Mouse (Mus musculus) CD4-positive, CD25-positive, alpha-beta regulatory T cell, adult 2 months (primary cell): Measurements from ENCODE around the gene 1700113H08Rik.

ENCODE experiments used
- DNase-seq: peaks from one replicate; pipeline ENCODE4 v3.0.0-alpha.2; 2012; ENCODE audit warnings: low read depth, low spot score

1700113H08Rik gene

GRCm38 (mm10) chr10:87057500-87058250, at the start of gene 1700113H08Rik:
Gene 1700113H08Rik (plus strand): TSS chr10:87058045.
- peak; percentile 1 for DNase-seq

- no peak for DNase-seq
Observed at GRCm38 (mm10) chr10:87008215-87008499, 49.7 kb upstream of the 1700113H08Rik start.

GRCm38 (mm10) chr10:87012087-87012486, 45.8 kb upstream of the 1700113H08Rik start:
- DNase-seq = no peak

- no peak for DNase-seq
Observed at GRCm38 (mm10) chr10:87014391-87014965, 43.4 kb upstream of the 1700113H08Rik start.

- DNase-seq = no peak
Observed at GRCm38 (mm10) chr10:87015403-87015802, 42.4 kb upstream of the 1700113H08Rik start.

GRCm38 (mm10) chr10:87016151-87016692, 41.6 kb upstream of the 1700113H08Rik start:
- DNase-seq = no peak

GRCm38 (mm10) chr10:87018876-87019275, 39.0 kb upstream of the 1700113H08Rik start:
- no peak for DNase-seq

GRCm38 (mm10) chr10:87020711-87021110, 37.1 kb upstream of the 1700113H08Rik start:
- peak; percentile 15 for DNase-seq

GRCm38 (mm10) chr10:87024884-87025283, 33.0 kb upstream of the 1700113H08Rik start:
- DNase-seq = peak; percentile 86

GRCm38 (mm10) chr10:87032768-87033167, 25.1 kb upstream of the 1700113H08Rik start:
- no peak for DNase-seq

GRCm38 (mm10) chr10:87035866-87036265, 22.0 kb upstream of the 1700113H08Rik start:
- no peak for DNase-seq

- no peak for DNase-seq
Observed at GRCm38 (mm10) chr10:87036271-87036703, 21.6 kb upstream of the 1700113H08Rik start.

- DNase-seq = no peak
Observed at GRCm38 (mm10) chr10:87037062-87037461, 20.8 kb upstream of the 1700113H08Rik start.

GRCm38 (mm10) chr10:87039340-87039739, 18.5 kb upstream of the 1700113H08Rik start:
- no peak for DNase-seq

- no peak for DNase-seq
Observed at GRCm38 (mm10) chr10:87039800-87040199, 18.0 kb upstream of the 1700113H08Rik start.

- DNase-seq = no peak
Observed at GRCm38 (mm10) chr10:87041265-87041664, 16.6 kb upstream of the 1700113H08Rik start.

GRCm38 (mm10) chr10:87045273-87045672, 12.6 kb upstream of the 1700113H08Rik start:
- DNase-seq = no peak

GRCm38 (mm10) chr10:87046469-87046868, 11.4 kb upstream of the 1700113H08Rik start:
- no peak for DNase-seq

- peak; percentile 12 for DNase-seq
Observed at GRCm38 (mm10) chr10:87046931-87047468, 10.8 kb upstream of the 1700113H08Rik start.

- DNase-seq = no peak
Observed at GRCm38 (mm10) chr10:87049179-87049578, 8.7 kb upstream of the 1700113H08Rik start.

GRCm38 (mm10) chr10:87051714-87052113, 6.1 kb upstream of the 1700113H08Rik start:
- no peak for DNase-seq

- peak; percentile 14 for DNase-seq
Observed at GRCm38 (mm10) chr10:87058251-87058925, 543 bp downstream of the 1700113H08Rik start.
